Mouse (Mus musculus) kidney, embryonic 14.5 days (tissue): ENCODE data around the gene Psmd1. TPM values are rescaled to one million over a fixed set of nuclear protein-coding genes. Genes with fewer than 3 reads are reported as not detected.

Experiments used
- ATAC-seq: fragments of 200-750 bp; cut with Nextera tagmentation; 2 replicates; pipeline ENCODE4 v1.8.0; 2017; ENCODE audit warnings: moderate number of reproducible peaks, mild to moderate bottlenecking, moderate TSS enrichment, moderate library complexity; ENCODE audit not compliant: low FRiP score, low TSS enrichment
- H3K27ac ChIP-seq: fragments of 300-500 bp; sonication (generic); 2 replicates; pipeline ENCODE4 v1.5.1; 2014; ENCODE audit warnings: low read depth, mild to moderate bottlenecking, low read length, moderate library complexity, mixed read lengths
- H3K27me3 ChIP-seq: fragments of 300-500 bp; sonication (generic); 2 replicates; pipeline ENCODE4 v1.6.1; 2014; ENCODE audit warnings: mild to moderate bottlenecking, low read length; ENCODE audit not compliant: control insufficient read depth, insufficient read depth
- H3K36me3 ChIP-seq: fragments of 300-500 bp; sonication (generic); 2 replicates; pipeline ENCODE4 v1.6.1; 2014; ENCODE audit warnings: low read length, mixed read lengths; ENCODE audit not compliant: control insufficient read depth, insufficient read depth
- H3K4me1 ChIP-seq: fragments of 300-500 bp; sonication (generic); 2 replicates; pipeline ENCODE4 v1.6.1; 2014; ENCODE audit warnings: low read length, mixed read lengths; ENCODE audit not compliant: control insufficient read depth, insufficient read depth
- H3K4me2 ChIP-seq: fragments of 300-500 bp; sonication (generic); replicated peaks from 2 replicates; pipeline ENCODE4 v1.6.1; 2014; ENCODE audit warnings: low read depth, mild to moderate bottlenecking, low read length
- H3K4me3 ChIP-seq: fragments of 300-500 bp; sonication (generic); 2 replicates; pipeline ENCODE4 v1.5.1; 2014; ENCODE audit warnings: mild to moderate bottlenecking, low read length
- H3K9ac ChIP-seq: fragments of 300-500 bp; sonication (generic); 2 replicates; pipeline ENCODE4 v1.6.1; 2014; ENCODE audit warnings: low read depth, mild to moderate bottlenecking, low read length, moderate library complexity
- H3K9me3 ChIP-seq: fragments of 300-500 bp; sonication (generic); 2 replicates; pipeline ENCODE4 v1.6.1; 2016; ENCODE audit warnings: low read length; ENCODE audit not compliant: control insufficient read depth
- WGBS: fragments of 180-500 bp; shearing (Covaris S2); extraction: QIAGEN DNeasy Blood & Tissue Kit; methylation state at CpG from one replicate; pipeline ENCODE4 v1.1.7; 2014; 5-methylcytosine and 5-hydroxymethylcytosine counted together
- polyA plus RNA-seq: library from polyadenylated mRNA; unstranded; fragments of >200 nt; fragmentation: Nextera tagmentation; extraction: Ambion mirVana; gene quantifications from 2 replicates; pipeline ENCODE4 v1.2.1, GENCODE M21; 2014

Gene Psmd1
- polyA plus RNA-seq, 1 experiment from 2014 or later = 207 TPM

- Histone ChIP-seq H3K9ac (no peak overlapping the region), H3K4me1 (no peaks in the 10 kb centered on the region), H3K4me2 (no peak overlapping the region), H3K9me3 (no peaks in the 10 kb centered on the region), H3K27ac (no peak overlapping the region), H3K27me3 (no peaks in the 10 kb centered on the region), H3K4me3 (no peak overlapping the region), H3K36me3 (peaks cover 70% of the 10 kb centered on the region)
- ATAC-seq = no peak
- WGBS = 94% methylated on average over 2 of the region's 2 CpGs
Measured at GRCm38 (mm10) chr1:86126036-86126435, 61.8 kb downstream of the Psmd1 start.

- H3K4me1 ChIP-seq = no peaks in the 10 kb centered on the region
- H3K9ac ChIP-seq = no peak within 1 kb of the TSS
- no peaks in the 10 kb centered on the region for H3K27me3 ChIP-seq
- no peak within 1 kb of the TSS for H3K4me3 ChIP-seq
- no peaks in the 10 kb centered on the region for H3K9me3 ChIP-seq
- H3K36me3 ChIP-seq = peaks cover 71% of the 10 kb centered on the region
- no peak within 1 kb of the TSS for H3K4me2 ChIP-seq
- no peak within 1 kb of the TSS for H3K27ac ChIP-seq
- ATAC-seq = no peak
- 97% methylated on average over 4 of the region's 4 CpGs for WGBS
Measured at GRCm38 (mm10) chr1:86133337-86133736, 69.2 kb downstream of the Psmd1 start, which contains the start of gene Gm21972. Gene Gm21972 (plus strand): TSS chr1:86133637.

- H3K9me3 ChIP-seq = no peaks in the 10 kb centered on the region
- ATAC-seq = no peak
Measured at GRCm38 (mm10) chr1:86135315-86135714, 71.1 kb downstream of the Psmd1 start.

GRCm38 (mm10) chr1:86141081-86141480 lies 76.9 kb downstream of the Psmd1 start:
- Histone ChIP-seq H3K4me1 (no peaks in the 10 kb centered on the region), H3K4me3 (no peak overlapping the region), H3K27me3 (no peaks in the 10 kb centered on the region), H3K36me3 (peaks cover 41% of the 10 kb centered on the region), H3K27ac (no peak overlapping the region), H3K9me3 (no peaks in the 10 kb centered on the region), H3K4me2 (no peak overlapping the region), H3K9ac (no peak overlapping the region)
- no peak for ATAC-seq
- 85% methylated on average over 3 of the region's 3 CpGs for WGBS

More at GRCm38 (mm10) chr1:86135315-86135714, 71.1 kb downstream of the Psmd1 start:
- Histone ChIP-seq H3K27ac (no peak overlapping the region), H3K4me1 (no peaks in the 10 kb centered on the region), H3K36me3 (peaks cover 71% of the 10 kb centered on the region), H3K4me3 (no peak overlapping the region), H3K9ac (no peak overlapping the region), H3K27me3 (no peaks in the 10 kb centered on the region), H3K4me2 (no peak overlapping the region)
- WGBS = 95% methylated on average over 6 of the region's 6 CpGs

GRCm38 (mm10) chr1:86143165-86143564 lies 79.0 kb downstream of the Psmd1 start:
- H3K27ac ChIP-seq = no peak overlapping the region
- peaks cover 26% of the 10 kb centered on the region for H3K36me3 ChIP-seq
- no peak overlapping the region for H3K4me3 ChIP-seq
- WGBS = 79% methylated on average over 4 of the region's 4 CpGs
- H3K27me3 ChIP-seq = no peaks in the 10 kb centered on the region
- no peak overlapping the region for H3K9ac ChIP-seq
- no peaks in the 10 kb centered on the region for H3K4me1 ChIP-seq
- no peak overlapping the region for H3K4me2 ChIP-seq
- no peaks in the 10 kb centered on the region for H3K9me3 ChIP-seq
- ATAC-seq = no peak

GRCm38 (mm10) chr1:86144001-86144944 lies 80.1 kb downstream of the Psmd1 start:
- Histone ChIP-seq H3K27me3 (no peaks in the 10 kb centered on the region), H3K4me3 (no peak overlapping the region), H3K27ac (no peak overlapping the region), H3K4me1 (no peaks in the 10 kb centered on the region), H3K36me3 (peaks cover 17% of the 10 kb centered on the region; the same call in 1 of the 2 replicates), H3K9ac (no peak overlapping the region), H3K9me3 (no peaks in the 10 kb centered on the region), H3K4me2 (no peak overlapping the region)
- 79% methylated on average over 21 of the region's 21 CpGs for WGBS
- ATAC-seq = no peak

- Histone ChIP-seq H3K9me3 (no peaks in the 10 kb centered on the region), H3K27ac (no peak overlapping the region), H3K36me3 (peaks cover 8% of the 10 kb centered on the region; the same call in 1 of the 2 replicates), H3K4me3 (no peak overlapping the region), H3K4me1 (no peaks in the 10 kb centered on the region), H3K9ac (no peak overlapping the region), H3K27me3 (no peaks in the 10 kb centered on the region), H3K4me2 (no peak overlapping the region)
- WGBS = 73% methylated on average over 5 of the region's 5 CpGs
- ATAC-seq = no peak
Measured at GRCm38 (mm10) chr1:86146293-86146692, 82.1 kb downstream of the Psmd1 start.

GRCm38 (mm10) chr1:86147557-86147956 lies 83.4 kb downstream of the Psmd1 start:
- no peak overlapping the region for H3K4me3 ChIP-seq
- no peak overlapping the region for H3K4me2 ChIP-seq
- 71% methylated on average over 5 of the region's 5 CpGs for WGBS
- no peak overlapping the region for H3K9ac ChIP-seq
- H3K4me1 ChIP-seq = no peaks in the 10 kb centered on the region
- peaks cover 3% of the 10 kb centered on the region; the same call in 1 of the 2 replicates for H3K36me3 ChIP-seq
- H3K9me3 ChIP-seq = no peaks in the 10 kb centered on the region
- no peak for ATAC-seq
- H3K27ac ChIP-seq = no peak overlapping the region
- no peaks in the 10 kb centered on the region for H3K27me3 ChIP-seq

GRCm38 (mm10) chr1:86148161-86148560 lies 84.0 kb downstream of the Psmd1 start:
- Histone ChIP-seq H3K4me3 (no peak overlapping the region), H3K9ac (no peak overlapping the region), H3K27me3 (no peaks in the 10 kb centered on the region), H3K4me1 (no peaks in the 10 kb centered on the region), H3K9me3 (no peaks in the 10 kb centered on the region), H3K27ac (no peak overlapping the region), H3K36me3 (no peaks in the 10 kb centered on the region), H3K4me2 (no peak overlapping the region)
- ATAC-seq = no peak
- WGBS = 81% methylated on average over 9 of the region's 9 CpGs
